Mouse (Mus musculus): Measurements from ENCODE around the gene Smndc1. TPM values are rescaled to one million over a fixed set of nuclear protein-coding genes. Genes with fewer than 3 reads are reported as not detected.

Smndc1 gene
- polyA plus RNA-seq (2014; fragmentation: Nextera tagmentation; extraction: Ambion mirVana), result 34.6 and 40.2 TPM in 2 replicates

- Histone ChIP-seq H3K4me3 (ENCODE audit: low read depth, low read length) (peak within 1 kb of the TSS; percentile 99), H3K36me3 (ENCODE audit: control insufficient read depth, insufficient read depth, low read length) (peaks cover 19% of the 10 kb centered on the region), H3K4me2 (ENCODE audit: low read depth, low read length) (peak within 1 kb of the TSS; percentile 71), H3K27me3 (ENCODE audit: control insufficient read depth, insufficient read depth, low read length) (no peaks in the 10 kb centered on the region), H3K4me1 (ENCODE audit: control insufficient read depth, insufficient read depth, low read length) (peaks cover 12% of the 10 kb centered on the region), H3K27ac (ENCODE audit: low read depth, low read length) (peak within 1 kb of the TSS; percentile 98), H3K9ac (replicated peaks; ENCODE audit: low read depth, low read length) (peak within 1 kb of the TSS; percentile 97), H3K9me3 (ENCODE audit: control insufficient read depth, low read length) (no peaks in the 10 kb centered on the region)
- under 1% methylated on average over 48 of the region's 48 CpGs for WGBS
- ATAC-seq (ENCODE audit: low read depth), result peak; percentile 97
Observed at GRCm38 (mm10) chr19:53390495-53391007, at the start of gene Smndc1. Gene Smndc1 (minus strand): TSS chr19:53390578.

- Histone ChIP-seq H3K36me3 (ENCODE audit: control insufficient read depth, insufficient read depth, low read length) (no peaks in the 10 kb centered on the region), H3K4me2 (ENCODE audit: low read depth, low read length) (no peak overlapping the region), H3K27ac (ENCODE audit: low read depth, low read length) (no peak overlapping the region), H3K4me3 (ENCODE audit: low read depth, low read length) (no peak overlapping the region), H3K27me3 (ENCODE audit: control insufficient read depth, insufficient read depth, low read length) (no peaks in the 10 kb centered on the region), H3K9ac (replicated peaks; ENCODE audit: low read depth, low read length) (no peak overlapping the region), H3K9me3 (ENCODE audit: control insufficient read depth, low read length) (no peaks in the 10 kb centered on the region), H3K4me1 (ENCODE audit: control insufficient read depth, insufficient read depth, low read length) (peaks cover 12% of the 10 kb centered on the region)
- no peak for ATAC-seq (ENCODE audit: low read depth)
- 88% methylated on average over 7 of the region's 7 CpGs for WGBS
Observed at GRCm38 (mm10) chr19:53439340-53439739, 49.0 kb upstream of the Smndc1 start.

DNA sequence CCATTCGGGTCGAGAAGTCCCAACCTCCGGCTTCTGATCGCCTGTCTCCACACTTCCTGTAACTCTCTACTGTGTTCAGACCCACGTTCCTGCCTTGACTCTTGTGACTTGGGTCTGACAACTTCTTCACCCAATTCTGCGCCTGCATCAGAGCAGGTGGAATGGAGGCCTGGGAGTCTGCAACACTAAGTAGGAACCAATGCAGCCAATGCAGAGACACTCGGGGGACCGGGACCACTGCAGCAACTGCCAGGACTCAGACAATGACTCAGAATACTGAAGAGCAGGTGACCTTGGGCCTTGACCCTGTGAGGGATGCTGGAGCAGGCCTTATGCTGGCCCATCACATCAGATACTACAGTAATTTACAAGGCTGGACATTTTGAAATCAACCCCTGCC lies 47.6 kb upstream of the Smndc1 start:
- no peak overlapping the region for H3K27ac ChIP-seq (ENCODE audit: low read depth, low read length)
- H3K4me2 ChIP-seq (ENCODE audit: low read depth, low read length), result no peak overlapping the region
- H3K4me1 ChIP-seq (ENCODE audit: control insufficient read depth, insufficient read depth, low read length), result peaks cover 3% of the 10 kb centered on the region; the same call in 1 of the 2 replicates
- no peak overlapping the region for H3K4me3 ChIP-seq (ENCODE audit: low read depth, low read length)
- H3K36me3 ChIP-seq (ENCODE audit: control insufficient read depth, insufficient read depth, low read length), result no peaks in the 10 kb centered on the region
- WGBS, result 88% methylated on average over 8 of the region's 8 CpGs
- no peaks in the 10 kb centered on the region for H3K27me3 ChIP-seq (ENCODE audit: control insufficient read depth, insufficient read depth, low read length)
- H3K9me3 ChIP-seq (ENCODE audit: control insufficient read depth, low read length), result no peaks in the 10 kb centered on the region
- no peak overlapping the region for H3K9ac ChIP-seq (replicated peaks; ENCODE audit: low read depth, low read length)
- ATAC-seq (ENCODE audit: low read depth), result no peak

DNA sequence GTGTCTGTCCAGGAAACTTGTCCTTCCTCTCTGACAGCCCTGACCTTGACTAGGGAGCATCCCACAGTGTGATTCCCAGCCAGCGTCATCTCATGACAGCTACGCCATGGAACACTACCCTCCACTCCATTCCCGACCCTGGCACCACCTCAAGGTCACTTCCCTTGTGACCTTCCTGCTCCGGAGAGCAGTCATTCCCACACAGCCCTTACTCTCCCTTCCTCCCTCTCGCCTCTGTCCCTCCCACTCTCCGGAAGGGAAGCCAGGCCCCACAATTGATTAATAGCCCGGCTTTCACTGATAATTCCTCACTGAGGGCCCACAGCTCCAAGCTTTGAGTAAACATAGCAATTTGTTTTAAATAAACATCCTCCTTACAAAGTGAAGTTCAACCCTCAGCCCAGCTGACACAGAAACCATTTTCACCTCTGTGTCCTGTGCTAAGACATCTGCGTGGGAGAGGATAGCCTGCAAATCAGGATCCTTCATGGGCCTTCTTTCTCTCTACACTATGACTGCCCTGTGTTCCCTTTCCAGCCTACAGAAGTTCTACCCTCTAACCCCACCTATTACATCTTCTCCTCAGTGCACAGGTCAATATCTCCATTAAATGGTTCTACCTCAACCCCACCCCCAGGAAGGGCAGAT lies 47.1 kb upstream of the Smndc1 start:
- Histone ChIP-seq H3K27ac (ENCODE audit: low read depth, low read length) (no peak overlapping the region), H3K9me3 (ENCODE audit: control insufficient read depth, low read length) (no peaks in the 10 kb centered on the region), H3K9ac (replicated peaks; ENCODE audit: low read depth, low read length) (no peak overlapping the region), H3K4me1 (ENCODE audit: control insufficient read depth, insufficient read depth, low read length) (0 out of 2 replicates have a peak, but pooled peaks cover 3% of the 10 kb centered on the region), H3K4me2 (ENCODE audit: low read depth, low read length) (no peak overlapping the region), H3K36me3 (ENCODE audit: control insufficient read depth, insufficient read depth, low read length) (no peaks in the 10 kb centered on the region), H3K27me3 (ENCODE audit: control insufficient read depth, insufficient read depth, low read length) (no peaks in the 10 kb centered on the region), H3K4me3 (ENCODE audit: low read depth, low read length) (no peak overlapping the region)
- ATAC-seq (ENCODE audit: low read depth), result no peak
- 51% methylated on average over 8 of the region's 8 CpGs for WGBS

DNA sequence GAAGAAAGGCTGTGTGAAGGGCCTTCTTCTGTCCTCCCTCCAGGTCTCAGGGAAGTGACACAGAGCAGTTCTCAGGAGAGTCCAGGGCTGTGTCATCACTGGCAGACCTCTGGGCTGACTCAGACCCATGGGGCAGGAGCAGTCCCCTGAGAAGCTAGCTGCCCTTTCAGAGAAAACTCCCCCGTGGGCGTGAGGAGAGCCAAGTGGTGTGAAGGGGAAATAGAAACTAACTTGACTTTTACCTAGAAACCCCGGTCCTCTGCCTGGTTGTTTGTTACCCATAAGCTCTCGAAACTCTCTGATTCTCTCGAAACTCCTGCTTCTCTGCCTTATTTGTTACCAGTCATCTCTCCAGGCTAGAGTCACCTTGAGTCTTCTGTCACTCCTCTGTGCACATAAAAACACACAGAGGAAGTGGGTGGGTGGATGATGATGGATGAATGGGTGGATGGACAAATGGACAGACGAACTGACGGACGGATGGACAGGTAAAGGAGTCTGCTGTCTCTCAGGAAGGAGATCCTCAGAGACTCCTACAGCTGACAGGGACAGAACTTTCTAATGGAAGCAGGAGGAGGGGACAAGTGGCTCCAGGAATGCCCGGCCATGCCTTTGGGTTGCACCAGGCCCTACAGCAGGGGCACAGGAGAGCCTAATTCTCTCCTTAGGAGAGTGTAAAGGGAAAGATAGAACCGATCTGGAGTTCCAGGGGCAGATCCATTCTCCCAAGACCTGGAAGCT lies 43.7 kb upstream of the Smndc1 start:
- H3K9ac ChIP-seq (replicated peaks; ENCODE audit: low read depth, low read length), result no peak overlapping the region
- WGBS, result 83% methylated on average over 10 of the region's 10 CpGs
- H3K27ac ChIP-seq (ENCODE audit: low read depth, low read length), result no peak overlapping the region
- ATAC-seq (ENCODE audit: low read depth), result no peak
- H3K4me1 ChIP-seq (ENCODE audit: control insufficient read depth, insufficient read depth, low read length), result peaks cover 9% of the 10 kb centered on the region
- no peak overlapping the region for H3K4me2 ChIP-seq (ENCODE audit: low read depth, low read length)
- no peaks in the 10 kb centered on the region for H3K27me3 ChIP-seq (ENCODE audit: control insufficient read depth, insufficient read depth, low read length)
- no peaks in the 10 kb centered on the region for H3K36me3 ChIP-seq (ENCODE audit: control insufficient read depth, insufficient read depth, low read length)
- H3K9me3 ChIP-seq (ENCODE audit: control insufficient read depth, low read length), result no peaks in the 10 kb centered on the region
- H3K4me3 ChIP-seq (ENCODE audit: low read depth, low read length), result no peak overlapping the region

DNA sequence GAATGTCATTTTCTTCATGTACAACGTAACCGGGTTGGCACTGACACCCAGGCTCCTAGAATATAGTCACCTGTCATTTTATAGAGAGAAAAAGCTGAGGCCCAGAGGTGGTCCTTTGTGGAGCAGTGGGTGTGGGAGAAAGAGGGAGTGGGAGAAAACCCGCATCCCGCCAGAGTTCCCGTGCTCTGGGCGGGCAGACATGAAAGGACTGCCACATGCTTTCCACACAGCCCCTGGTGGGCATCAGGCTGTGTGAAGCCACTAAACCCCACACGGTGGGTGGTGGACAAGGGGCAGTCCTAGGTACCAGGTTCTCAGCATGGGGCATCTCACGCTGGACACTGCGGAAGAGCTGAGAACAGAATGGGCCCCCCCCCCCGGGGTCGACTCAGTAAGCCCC lies 40.6 kb upstream of the Smndc1 start:
- Histone ChIP-seq H3K27me3 (ENCODE audit: control insufficient read depth, insufficient read depth, low read length) (no peaks in the 10 kb centered on the region), H3K9ac (replicated peaks; ENCODE audit: low read depth, low read length) (no peak overlapping the region), H3K4me2 (ENCODE audit: low read depth, low read length) (no peak overlapping the region), H3K9me3 (ENCODE audit: control insufficient read depth, low read length) (no peaks in the 10 kb centered on the region), H3K36me3 (ENCODE audit: control insufficient read depth, insufficient read depth, low read length) (no peaks in the 10 kb centered on the region), H3K4me1 (ENCODE audit: control insufficient read depth, insufficient read depth, low read length) (peaks cover 12% of the 10 kb centered on the region), H3K27ac (ENCODE audit: low read depth, low read length) (peak overlapping the region; percentile 36; the same call in 1 of the 2 replicates), H3K4me3 (ENCODE audit: low read depth, low read length) (no peak overlapping the region)
- WGBS, result 73% methylated on average over 11 of the region's 11 CpGs
- ATAC-seq (ENCODE audit: low read depth), result peak; percentile 19; the same call in 1 of the 2 replicates

GRCm38 (mm10) chr19:53430356-53430755 lies 40.0 kb upstream of the Smndc1 start:
- Histone ChIP-seq H3K4me3 (ENCODE audit: low read depth, low read length) (no peak overlapping the region), H3K36me3 (ENCODE audit: control insufficient read depth, insufficient read depth, low read length) (no peaks in the 10 kb centered on the region), H3K27me3 (ENCODE audit: control insufficient read depth, insufficient read depth, low read length) (no peaks in the 10 kb centered on the region), H3K4me2 (ENCODE audit: low read depth, low read length) (no peak overlapping the region), H3K9me3 (ENCODE audit: control insufficient read depth, low read length) (no peaks in the 10 kb centered on the region), H3K9ac (replicated peaks; ENCODE audit: low read depth, low read length) (no peak overlapping the region), H3K4me1 (ENCODE audit: control insufficient read depth, insufficient read depth, low read length) (peaks cover 12% of the 10 kb centered on the region), H3K27ac (ENCODE audit: low read depth, low read length) (peak overlapping the region; percentile 46)
- 39% methylated on average over 9 of the region's 9 CpGs for WGBS
- ATAC-seq (ENCODE audit: low read depth), result peak; percentile 63

DNA sequence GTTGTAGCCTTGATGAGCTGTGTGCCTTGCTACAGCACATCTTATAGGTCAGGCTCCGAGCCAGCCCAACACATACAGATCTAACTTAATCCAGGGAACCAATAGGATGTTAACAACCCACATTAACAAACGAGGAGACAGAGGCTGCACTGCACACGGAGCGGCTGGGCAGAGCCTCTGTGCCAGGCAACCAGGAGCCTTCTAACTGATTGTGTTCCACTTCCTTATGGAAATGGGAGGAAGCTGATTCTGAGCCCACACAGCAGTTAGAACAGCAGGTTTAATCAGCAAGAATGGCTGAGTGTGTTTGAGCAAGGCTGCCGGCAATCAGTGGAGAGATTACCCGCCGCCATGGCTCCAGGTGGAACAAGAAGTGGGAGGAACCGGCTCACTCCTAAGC lies 37.4 kb upstream of the Smndc1 start:
- no peaks in the 10 kb centered on the region for H3K27me3 ChIP-seq (ENCODE audit: control insufficient read depth, insufficient read depth, low read length)
- no peaks in the 10 kb centered on the region for H3K9me3 ChIP-seq (ENCODE audit: control insufficient read depth, low read length)
- no peak for ATAC-seq (ENCODE audit: low read depth)
- WGBS, result 66% methylated on average over 8 of the region's 8 CpGs
- peaks cover 12% of the 10 kb centered on the region for H3K4me1 ChIP-seq (ENCODE audit: control insufficient read depth, insufficient read depth, low read length)
- no peak overlapping the region for H3K27ac ChIP-seq (ENCODE audit: low read depth, low read length)
- H3K9ac ChIP-seq (replicated peaks; ENCODE audit: low read depth, low read length), result no peak overlapping the region
- H3K4me2 ChIP-seq (ENCODE audit: low read depth, low read length), result no peak overlapping the region
- H3K36me3 ChIP-seq (ENCODE audit: control insufficient read depth, insufficient read depth, low read length), result no peaks in the 10 kb centered on the region
- no peak overlapping the region for H3K4me3 ChIP-seq (ENCODE audit: low read depth, low read length)

- 70% methylated on average over 7 of the region's 7 CpGs for WGBS
- no peak for ATAC-seq (ENCODE audit: low read depth)
- no peak overlapping the region for H3K4me2 ChIP-seq (ENCODE audit: low read depth, low read length)
- H3K9ac ChIP-seq (replicated peaks; ENCODE audit: low read depth, low read length), result no peak overlapping the region
- H3K27me3 ChIP-seq (ENCODE audit: control insufficient read depth, insufficient read depth, low read length), result no peaks in the 10 kb centered on the region
- H3K4me3 ChIP-seq (ENCODE audit: low read depth, low read length), result no peak overlapping the region
- H3K36me3 ChIP-seq (ENCODE audit: control insufficient read depth, insufficient read depth, low read length), result no peaks in the 10 kb centered on the region
- no peaks in the 10 kb centered on the region for H3K9me3 ChIP-seq (ENCODE audit: control insufficient read depth, low read length)
- no peak overlapping the region for H3K27ac ChIP-seq (ENCODE audit: low read depth, low read length)
- H3K4me1 ChIP-seq (ENCODE audit: control insufficient read depth, insufficient read depth, low read length), result peaks cover 12% of the 10 kb centered on the region
Observed at GRCm38 (mm10) chr19:53427346-53427745, 37.0 kb upstream of the Smndc1 start.
